Mouse (Mus musculus) pancreas, adult 10 weeks (tissue): ENCODE data around the gene Pes1. TPM values are rescaled to one million over a fixed set of nuclear protein-coding genes. Genes with fewer than 3 reads are reported as not detected.

Experiments
- polyA plus RNA-seq: library from polyadenylated mRNA; stranded (reverse); fragments of 350-450 nt; fragmentation: Illumina TruSeq; extraction: RNeasy Lipid Tissue Mini Kit (QIAGEN cat#74804); gene quantifications from one replicate; pipeline ENCODE4 v1.2.3, GENCODE M21; 2015; ENCODE audit warnings: low read depth, low replicate concordance; ENCODE audit not compliant: insufficient read depth

Pes1 gene
- 8.3 TPM for polyA plus RNA-seq

GRCm38 (mm10) chr11:3963610-3964415 is at the start of gene Pes1:
Gene Pes1 (plus strand): TSS chr11:3963975.

GRCm38 (mm10) chr11:3914109-3914840 is 49.5 kb upstream of the Pes1 start, which contains the start of gene Slc35e4:
Gene Slc35e4 (minus strand): TSS chr11:3914664.

GRCm38 (mm10) chr11:3931511-3932211 is 32.1 kb upstream of the Pes1 start, which contains the start of gene Tcn2:
Gene Tcn2 (minus strand): TSS chr11:3932159.

GRCm38 (mm10) chr11:3976678-3977077 is 12.9 kb downstream of the Pes1 start, which contains the start of gene 4930556J24Rik:
Gene 4930556J24Rik (minus strand): TSS chr11:3976778.

GRCm38 (mm10) chr11:3983291-3983862 is 19.6 kb downstream of the Pes1 start, which contains the start of gene Gal3st1:
Gene Gal3st1 (plus strand): TSS chr11:3983636.

Other genes with a start within 250 kb of the Pes1 start
- gene Osbp2, start 100.1 kb upstream of the Pes1 start, polyA plus RNA-seq, result 0.78 TPM
- gene 4921536K21Rik, start 68.9 kb upstream of the Pes1 start, polyA plus RNA-seq, result not detected
- 1.1 TPM for gene Dusp18, start 68.7 kb upstream of the Pes1 start, polyA plus RNA-seq
- gene Slc35e4, start 49.3 kb upstream of the Pes1 start, polyA plus RNA-seq, result 1.6 TPM
- 27.4 TPM for gene Tcn2, start 31.8 kb upstream of the Pes1 start, polyA plus RNA-seq
- gene 4930556J24Rik, start 12.8 kb downstream of the Pes1 start, polyA plus RNA-seq, result not detected
- 2.3 TPM for gene Gal3st1, start 19.7 kb downstream of the Pes1 start, polyA plus RNA-seq
- gene Sec14l4, start 67.5 kb downstream of the Pes1 start, polyA plus RNA-seq, result 2.7 TPM
- gene Sec14l3, start 100.9 kb downstream of the Pes1 start, polyA plus RNA-seq, result not detected
- gene Mtfp1, start 131.5 kb downstream of the Pes1 start, polyA plus RNA-seq, result 2.8 TPM
- gene Sec14l2, start 159.4 kb downstream of the Pes1 start, polyA plus RNA-seq, result 0.92 TPM
- 11.9 TPM for gene Rnf215, start 171.2 kb downstream of the Pes1 start, polyA plus RNA-seq
- 5.4 TPM for gene Ccdc157, start 196.3 kb downstream of the Pes1 start, polyA plus RNA-seq
- gene Sf3a1, start 196.4 kb downstream of the Pes1 start, polyA plus RNA-seq, result 7.4 TPM
- gene Tbc1d10a, start 222.8 kb downstream of the Pes1 start, polyA plus RNA-seq, result 12.5 TPM